Mouse (Mus musculus): ENCODE measurements around the gene Timm10.

Timm10 gene

GRCm38 (mm10) chr2:84819861-84820260 is 6.9 kb upstream of the Timm10 start:
- DNase-seq (ENCODE audit: low spot score), result no peak

GRCm38 (mm10) chr2:84822552-84822951 is 4.2 kb upstream of the Timm10 start, which contains the start of gene Smtnl1:
Gene Smtnl1 (minus strand): TSS chr2:84822652.
- no peak for DNase-seq (ENCODE audit: low spot score)

GRCm38 (mm10) chr2:84823237-84823636 is 3.6 kb upstream of the Timm10 start:
- no peak for DNase-seq (ENCODE audit: low spot score)

- no peak for DNase-seq (ENCODE audit: low spot score)
These were observed 605 bp downstream of the Timm10 start for GRCm38 (mm10) chr2:84827283-84827920.

DNA sequence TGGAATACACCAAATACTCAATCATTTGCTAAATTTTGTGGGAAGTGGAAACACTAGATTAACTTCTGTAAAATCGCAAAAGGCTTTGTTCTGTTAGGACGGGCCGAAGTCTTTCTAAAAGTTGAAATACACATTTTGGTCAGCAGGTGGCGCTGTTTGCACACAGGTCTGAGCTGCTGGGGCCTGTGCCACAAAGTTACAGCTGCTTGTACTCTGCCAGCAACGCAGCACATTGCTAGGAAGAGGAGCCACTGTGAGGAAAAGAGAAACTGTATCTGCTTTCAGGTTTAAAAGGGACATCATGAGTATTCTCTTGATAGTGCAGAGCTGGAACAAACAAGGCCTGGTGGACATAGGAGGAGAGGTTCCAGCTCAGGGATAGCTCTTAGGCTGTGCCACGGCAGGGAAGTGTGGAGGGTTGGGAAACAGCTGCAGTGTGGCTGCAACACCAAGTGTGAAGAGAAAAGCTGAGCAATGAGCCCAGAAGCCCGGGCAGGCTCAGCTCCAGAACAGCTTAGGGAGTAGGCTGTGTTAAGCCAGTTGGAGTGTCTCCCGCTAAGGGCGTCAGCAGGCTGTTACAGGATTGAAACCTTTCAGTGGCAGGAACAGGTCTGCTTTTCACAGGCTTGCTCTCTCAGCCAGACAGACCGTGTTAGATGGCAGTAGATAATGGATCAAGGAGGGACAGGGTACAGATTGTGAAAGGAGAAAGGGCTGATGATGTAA is 5.0 kb downstream of the Timm10 start:
- DNase-seq (ENCODE audit: low spot score), result peak; percentile 87

DNA sequence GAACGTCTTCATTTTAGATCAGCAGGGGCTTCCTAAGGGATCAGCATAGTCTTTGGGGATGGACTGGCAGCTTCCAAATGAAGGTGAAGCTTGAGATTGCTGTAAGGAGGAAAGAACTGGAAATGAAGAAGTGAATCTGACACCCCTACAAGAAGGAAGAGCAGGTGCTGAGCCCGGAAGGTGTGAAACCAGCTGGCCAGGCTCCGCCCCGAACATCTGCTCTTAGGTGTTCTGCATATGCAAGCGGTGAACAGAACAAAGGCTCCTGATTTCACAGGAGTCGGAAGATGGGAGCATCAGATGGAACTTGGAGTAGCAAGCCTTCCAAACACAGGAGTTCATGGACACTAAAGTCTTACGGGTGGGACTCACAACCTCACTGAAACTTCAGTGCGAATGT is 10.3 kb downstream of the Timm10 start:
- no peak for DNase-seq (ENCODE audit: low spot score)

GRCm38 (mm10) chr2:84837817-84838592 is 11.2 kb downstream of the Timm10 start:
- DNase-seq (ENCODE audit: low spot score), result no peak

- DNase-seq (ENCODE audit: low spot score), result no peak
These were observed 11.8 kb downstream of the Timm10 start, which contains the start of gene Slc43a1 for GRCm38 (mm10) chr2:84838593-84838949. Gene Slc43a1 (plus strand): TSS chr2:84838850.

- peak; percentile 24 for DNase-seq (ENCODE audit: low spot score)
These were observed 12.5 kb downstream of the Timm10 start for GRCm38 (mm10) chr2:84838993-84839980.

- DNase-seq (ENCODE audit: low spot score), result peak; percentile 50
These were observed 13.4 kb downstream of the Timm10 start for GRCm38 (mm10) chr2:84840016-84840747.

- DNase-seq (ENCODE audit: low spot score), result no peak
These were observed 14.2 kb downstream of the Timm10 start for GRCm38 (mm10) chr2:84840748-84841563.

- no peak for DNase-seq (ENCODE audit: low spot score)
These were observed 15.1 kb downstream of the Timm10 start for GRCm38 (mm10) chr2:84841905-84842304.

DNA sequence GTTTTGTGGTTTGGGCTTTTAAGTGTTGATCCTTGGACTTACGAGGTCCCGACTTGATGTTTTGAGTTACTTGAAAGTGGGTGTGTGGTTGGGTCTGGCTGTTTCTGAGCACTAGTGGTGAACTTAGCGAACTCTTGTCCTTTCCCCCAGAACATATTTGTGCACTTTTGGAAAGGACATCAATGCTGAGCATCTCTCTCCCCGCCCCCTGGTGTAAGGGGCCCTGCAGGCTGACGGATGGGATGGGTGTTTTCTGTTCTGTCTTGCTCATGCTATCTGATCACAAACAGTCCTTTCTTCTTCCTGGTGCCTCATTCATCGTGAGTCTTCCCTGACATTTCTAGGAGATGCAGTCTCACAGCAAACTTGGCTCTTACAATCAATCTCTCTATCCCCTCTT is 16.9 kb downstream of the Timm10 start:
- DNase-seq (ENCODE audit: low spot score), result no peak

GRCm38 (mm10) chr2:84845226-84845625 is 18.4 kb downstream of the Timm10 start:
- no peak for DNase-seq (ENCODE audit: low spot score)

DNA sequence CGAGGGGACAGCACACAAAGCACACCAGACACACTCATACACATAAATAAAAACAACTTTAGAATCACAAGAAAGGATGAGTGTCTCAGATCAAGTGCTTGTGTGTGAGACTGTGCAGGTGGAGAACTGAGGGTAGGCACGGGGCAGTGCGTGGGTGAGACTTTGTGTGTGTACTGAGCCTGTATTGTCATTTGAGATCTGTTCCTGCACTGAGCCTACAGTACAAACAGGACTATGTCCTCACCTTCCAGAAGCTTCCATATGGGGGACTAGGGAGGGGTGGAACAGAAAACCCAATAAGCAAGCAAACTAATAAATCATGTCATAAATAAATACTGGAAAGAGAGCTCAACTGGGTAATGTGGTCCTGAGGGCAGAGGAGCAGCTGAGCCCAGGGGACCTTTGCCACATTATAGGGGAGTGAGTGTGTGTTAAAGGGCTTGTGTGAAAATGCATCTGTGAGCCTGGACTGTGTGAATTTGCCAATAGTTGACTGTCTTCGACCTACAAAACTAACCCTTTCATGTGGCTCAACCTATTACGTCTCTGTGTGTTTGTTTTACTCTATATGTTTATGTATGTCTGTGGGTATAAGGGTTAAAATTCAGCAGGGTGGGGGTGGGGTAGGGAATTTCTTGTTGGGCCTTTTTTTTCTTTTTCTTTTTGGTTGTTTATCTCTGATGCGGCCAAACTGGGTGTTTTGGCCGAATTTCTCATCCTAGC is 23.8 kb downstream of the Timm10 start:
- DNase-seq (ENCODE audit: low spot score), result no peak

DNA sequence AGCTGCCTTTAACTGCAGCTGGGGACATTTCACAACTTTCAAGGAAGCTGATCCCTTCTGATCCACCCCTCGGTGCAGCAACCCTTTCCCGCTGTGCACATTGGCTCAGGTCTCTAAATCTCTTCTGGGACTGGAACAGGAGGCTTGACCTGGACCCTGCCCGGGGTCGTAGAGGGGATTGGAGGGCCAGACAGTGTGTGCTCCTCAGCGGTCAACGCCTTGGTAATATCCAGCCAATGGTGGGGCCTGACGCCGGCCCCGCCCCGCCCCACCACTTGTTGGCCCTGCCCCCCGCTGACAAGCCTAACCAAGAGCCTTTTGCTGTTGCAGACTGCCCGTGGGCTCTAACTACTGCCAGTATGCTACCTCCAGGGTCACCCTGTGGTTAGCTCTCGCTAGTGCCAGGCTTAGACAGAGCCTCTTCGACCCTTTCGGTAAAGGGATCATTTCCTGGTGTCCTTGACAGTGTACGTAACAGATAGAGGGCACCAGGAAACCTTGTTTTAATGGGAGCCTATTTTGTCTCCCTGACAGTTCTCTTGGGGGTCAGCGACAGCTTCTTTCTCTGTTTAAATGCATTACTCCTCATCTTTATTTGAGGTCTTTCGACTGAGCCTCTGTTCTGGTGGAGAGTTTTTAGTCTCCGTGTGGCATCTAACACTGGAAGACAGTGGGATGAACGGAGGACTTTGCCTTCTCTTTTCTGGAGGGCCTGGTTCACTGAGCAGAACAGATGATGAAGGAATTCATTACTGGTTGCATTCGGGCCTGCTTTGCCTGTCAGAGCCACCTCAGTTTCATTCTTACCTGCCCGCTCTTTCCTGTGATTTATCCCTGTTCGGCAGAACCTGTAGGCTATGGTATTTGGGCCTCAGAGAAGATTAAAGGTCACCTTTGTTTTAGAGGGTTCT is 24.6 kb downstream of the Timm10 start:
- peak; percentile 26 for DNase-seq (ENCODE audit: low spot score)

GRCm38 (mm10) chr2:84855732-84856131 is 28.9 kb downstream of the Timm10 start:
- peak; percentile 36 for DNase-seq (ENCODE audit: low spot score)

- no peak for DNase-seq (ENCODE audit: low spot score)
These were observed 31.8 kb downstream of the Timm10 start for GRCm38 (mm10) chr2:84858551-84858950.
